8 mouse cellular contexts compared by ENCODE assay signal in genomic region chr4:103120028-103120384, GRCm38 (mm10). TPM values are rescaled to one million over a fixed set of nuclear protein-coding genes. Genes with fewer than 3 reads are reported as not detected.
DNase-seq lines count a peak whose midpoint lies in the region; ATAC-seq lines count a peak whose summit lies in the region.

No protein-coding gene starts in this region.

- no peaks in the 10 kb centered on the region for H3K9me3 ChIP-seq in erythroblast, embryonic 14.5 days (ENCODE audit: control insufficient read depth, low read length)
- H3K9me3 ChIP-seq in liver, embryonic 11.5 days (ENCODE audit: control insufficient read depth, low read length): no peaks in the 10 kb centered on the region

- H3K9ac ChIP-seq in liver, embryonic 11.5 days (ENCODE audit: low read depth, low read length): peak overlapping the region; percentile 99

- DNase-seq in embryo, embryonic 11 days: peak; percentile 16
- no peak for DNase-seq in embryo, embryonic 9.5 days (ENCODE audit: extremely low spot score)
- peak; percentile 75 for DNase-seq in CD4-positive helper T cell, adult 2 months (ENCODE audit: low read depth, low spot score)
- DNase-seq in liver, embryonic 11.5 days (ENCODE audit: low spot score): no peak
- DNase-seq in yolk sac, embryonic 10.5 days (ENCODE audit: low spot score): peak; percentile 55
- DNase-seq in T-cell, adult 2 months (ENCODE audit: low spot score): no peak
- DNase-seq in thymus, postnatal 4 days: no peak

- peak overlapping the region; percentile 96 for H3K4me3 ChIP-seq in erythroblast, embryonic 14.5 days (replicated peaks)
- peak overlapping the region; percentile 82 for H3K4me3 ChIP-seq in liver, embryonic 11.5 days (ENCODE audit: low read depth, low read length)

- 10% methylated on average over 4 of the region's 4 CpGs for whole genome bisulfite sequencing in liver, embryonic 11.5 days

- H3K36me3 ChIP-seq in erythroblast, embryonic 14.5 days (ENCODE audit: control insufficient read depth): peaks cover 53% of the 10 kb centered on the region
- H3K36me3 ChIP-seq in liver, embryonic 11.5 days (ENCODE audit: control insufficient read depth, insufficient read depth, low read length): no peaks in the 10 kb centered on the region; the same call in 1 of the 2 replicates

- peaks cover 61% of the 10 kb centered on the region for H3K4me1 ChIP-seq in erythroblast, embryonic 14.5 days (ENCODE audit: control insufficient read depth)
- peaks cover 26% of the 10 kb centered on the region for H3K4me1 ChIP-seq in liver, embryonic 11.5 days (replicated peaks; ENCODE audit: control insufficient read depth, insufficient read depth, low read length)

- no peaks in the 10 kb centered on the region for H3K27me3 ChIP-seq in erythroblast, embryonic 14.5 days (ENCODE audit: control insufficient read depth)
- no peaks in the 10 kb centered on the region for H3K27me3 ChIP-seq in liver, embryonic 11.5 days (replicated peaks; ENCODE audit: control insufficient read depth, insufficient read depth, low read length)

- H3K4me2 ChIP-seq in liver, embryonic 11.5 days: peak overlapping the region; percentile 74

- peak; percentile 69 for ATAC-seq in liver, embryonic 11.5 days (replicated peaks; ENCODE audit: low FRiP score)

- peak overlapping the region; percentile 97 for H3K27ac ChIP-seq in liver, embryonic 11.5 days (ENCODE audit: low read depth, low read length)

RNA-seq across cellular contexts. Expression of gene Wdr78, which starts 5.7 kb away (rescaled TPM):
- polyA plus RNA-seq in erythroblast, embryonic 14.5 days (2012): 0.08 and 0.09 TPM in 2 replicates
- polyA plus RNA-seq in liver, embryonic 11.5 days (2014; fragmentation: Nextera tagmentation; extraction: Ambion mirVana): 2.0 TPM in 2 replicates

RNA-seq across cellular contexts. Expression of gene Mier1, which starts 5.8 kb away (rescaled TPM):
- 0.49 and 0.55 TPM in 2 replicates for polyA plus RNA-seq in erythroblast, embryonic 14.5 days (2012)
- polyA plus RNA-seq in liver, embryonic 11.5 days (2014; fragmentation: Nextera tagmentation; extraction: Ambion mirVana): 36.7 and 41.3 TPM in 2 replicates

Comparison
In these comparisons a context has a peak if more than half of its experiments do, and no peak if none do; other contexts are left out.
1. DNase-seq: peak in embryo, embryonic 11 days (single experiment), CD4-positive helper T cell, adult 2 months (single experiment) and yolk sac, embryonic 10.5 days (single experiment); none in embryo, embryonic 9.5 days (single experiment), liver, embryonic 11.5 days (single experiment), T-cell, adult 2 months (single experiment) and thymus, postnatal 4 days (single experiment).
2. RNA of gene Mier1, which starts 5.8 kb away (polyA plus RNA-seq): 36.7 to 41.3 TPM in liver, embryonic 11.5 days; 0.49 to 0.55 TPM in erythroblast, embryonic 14.5 days; every median in the first group is over 10 times any median in the second.